Mouse (Mus musculus) left cerebral cortex, adult 8-10 months (tissue): ENCODE results near the gene Gm21988. TPM values are rescaled to one million over a fixed set of nuclear protein-coding genes. Genes with fewer than 3 reads are reported as not detected.
A peak's percentile ranks its signal among the peaks of the same experiment; 100 is the strongest.

Source experiments
- DNase-seq, 2 experiments: peaks; one replicate each; pipeline ENCODE4 v3.0.0; 2022; ENCODE audit warnings: low spot score in 2 of 2
- total RNA-seq, 4 experiments: library from RNA; stranded (reverse); gene quantifications; 2 replicates each; pipeline ENCODE4 v1.2.4; 2022

The Gm21988 gene
- total RNA-seq, 4 experiments from 2014 or later: 3.2 to 5.1 (median 3.8) TPM

DNA sequence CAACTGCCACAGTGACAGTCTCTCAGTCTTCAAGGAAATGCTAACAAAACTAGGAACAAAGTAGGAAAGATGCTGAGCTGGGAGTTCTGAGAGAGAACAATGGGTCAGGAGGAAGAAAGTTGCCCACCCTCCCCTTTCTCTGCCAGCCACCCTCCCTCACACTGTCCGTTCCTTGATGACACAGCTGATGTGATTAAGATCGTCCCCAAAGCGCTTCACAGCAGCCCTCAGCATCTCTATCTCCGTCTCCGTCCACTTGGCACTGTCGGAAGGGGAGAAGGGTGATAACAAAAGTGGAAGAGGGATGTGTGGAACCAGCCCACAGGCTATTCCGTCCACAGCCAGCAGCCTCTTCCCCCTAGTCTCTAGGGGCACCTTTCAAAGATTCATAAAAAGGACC, 2.9 kb downstream of the Gm21988 start:
- DNase-seq: no peak

DNA sequence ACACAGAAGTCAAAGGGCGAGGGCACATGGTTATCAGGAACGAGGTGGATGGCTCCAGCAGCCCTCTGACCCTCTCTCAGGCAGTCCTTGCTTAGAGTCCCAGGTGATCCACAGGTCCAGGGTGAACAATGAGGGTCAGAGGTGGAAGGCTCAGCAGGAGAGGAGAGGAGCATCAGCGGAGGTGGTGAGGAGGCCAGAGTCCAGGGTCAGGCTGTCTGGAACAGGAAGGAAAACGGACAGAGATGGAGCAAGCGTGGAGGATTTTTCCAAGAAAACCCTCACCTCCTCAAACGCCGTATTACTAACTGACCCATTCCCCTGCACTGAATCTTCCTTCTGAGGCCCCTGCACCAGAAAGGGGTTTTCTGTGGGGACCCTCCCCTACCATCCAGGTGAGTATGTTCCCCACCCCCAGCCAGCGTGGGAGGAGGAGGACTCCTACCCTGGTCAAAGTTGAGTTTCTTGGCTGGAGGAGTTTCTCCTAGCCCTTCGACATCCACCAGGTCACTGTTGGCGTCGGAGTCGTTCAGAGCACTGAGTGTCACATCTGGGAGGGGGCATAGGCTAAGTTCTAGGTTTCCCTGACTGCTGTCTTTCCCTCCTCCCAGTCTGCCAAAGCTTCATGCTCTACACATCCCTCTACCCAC, 4.3 kb downstream of the Gm21988 start:
- no peak for DNase-seq

DNA sequence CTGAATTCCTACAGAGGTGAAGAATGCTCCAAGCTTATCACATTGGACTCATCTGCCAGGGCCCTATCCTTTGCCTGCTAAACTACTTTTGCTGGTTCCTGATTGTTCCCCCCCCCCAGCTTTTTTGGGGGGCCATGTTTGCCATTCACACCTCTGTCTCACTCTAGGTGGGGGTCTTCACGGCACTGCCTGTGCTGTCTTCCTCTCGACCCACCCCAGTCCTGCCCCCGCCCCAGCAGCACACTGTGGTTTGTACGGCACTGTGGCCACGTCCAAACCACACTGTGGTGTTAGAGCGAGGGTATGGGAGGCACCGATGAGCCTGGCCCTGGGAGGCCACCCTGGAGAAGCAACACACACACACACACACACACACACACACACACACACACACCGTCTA, 5.1 kb downstream of the Gm21988 start:
- no peak for DNase-seq

DNA sequence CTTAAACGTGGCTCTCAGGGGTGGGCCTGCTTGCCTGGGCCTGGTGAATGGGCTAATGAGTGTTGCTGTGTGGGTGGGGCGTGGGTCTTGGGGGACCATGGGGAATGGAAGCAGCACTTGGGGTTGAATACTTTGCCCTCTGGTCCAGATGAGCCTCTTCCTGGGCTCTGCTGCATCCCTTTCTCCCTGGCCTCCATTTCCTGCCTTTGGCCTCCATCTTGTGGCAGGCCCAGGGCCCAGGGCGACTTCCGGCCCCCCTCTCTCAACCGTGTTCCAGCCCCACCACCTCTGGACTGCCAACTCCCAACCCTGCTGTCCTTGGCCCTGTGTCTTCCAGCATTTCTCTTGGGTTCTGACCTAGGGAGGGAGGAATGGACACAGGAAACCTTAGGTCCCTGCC, 5.6 kb downstream of the Gm21988 start:
- no peak for DNase-seq

DNA sequence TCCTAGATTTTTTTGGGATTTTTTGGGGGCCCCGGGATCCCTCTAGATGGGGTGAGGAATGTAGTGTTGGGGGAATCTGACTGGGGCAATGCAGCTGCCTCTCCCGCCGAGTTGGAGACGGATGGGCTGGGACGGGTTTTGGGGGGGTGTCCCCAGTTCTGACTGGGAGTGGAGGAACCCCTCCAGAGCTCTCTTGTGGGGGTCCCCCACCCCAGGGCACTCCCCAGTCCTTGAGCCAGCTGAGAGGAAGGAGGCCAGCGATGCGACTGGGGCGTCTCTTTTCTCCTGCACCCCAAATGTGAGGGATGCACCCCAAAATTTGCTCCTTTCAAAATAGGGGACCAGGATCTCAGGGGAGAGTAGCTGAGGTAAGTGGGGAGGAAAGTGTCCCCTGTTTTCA, 6.6 kb downstream of the Gm21988 start:
- DNase-seq: no peak

DNA sequence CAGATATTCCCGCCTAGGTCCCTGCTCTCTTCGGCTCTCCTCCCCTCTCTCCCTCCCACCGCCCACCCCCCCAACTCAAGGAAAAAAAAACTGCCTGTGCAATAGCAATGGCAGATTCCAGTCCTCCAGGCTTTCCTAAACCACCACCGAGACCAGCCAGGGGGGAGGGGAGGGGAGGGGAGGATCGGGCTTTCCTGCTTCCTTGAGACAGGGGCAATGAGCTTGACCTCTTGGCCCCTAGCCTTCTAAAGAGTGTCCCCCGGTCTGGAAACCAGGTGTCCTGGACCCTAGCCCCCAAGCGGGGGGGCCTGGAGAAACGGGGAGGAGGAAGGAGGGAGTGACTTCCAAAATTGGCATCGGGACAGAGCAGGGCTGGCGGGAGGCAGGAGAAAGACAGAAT, 7.1 kb downstream of the Gm21988 start:
- peak in 1 of 2 experiments; percentile 44 for DNase-seq

DNA sequence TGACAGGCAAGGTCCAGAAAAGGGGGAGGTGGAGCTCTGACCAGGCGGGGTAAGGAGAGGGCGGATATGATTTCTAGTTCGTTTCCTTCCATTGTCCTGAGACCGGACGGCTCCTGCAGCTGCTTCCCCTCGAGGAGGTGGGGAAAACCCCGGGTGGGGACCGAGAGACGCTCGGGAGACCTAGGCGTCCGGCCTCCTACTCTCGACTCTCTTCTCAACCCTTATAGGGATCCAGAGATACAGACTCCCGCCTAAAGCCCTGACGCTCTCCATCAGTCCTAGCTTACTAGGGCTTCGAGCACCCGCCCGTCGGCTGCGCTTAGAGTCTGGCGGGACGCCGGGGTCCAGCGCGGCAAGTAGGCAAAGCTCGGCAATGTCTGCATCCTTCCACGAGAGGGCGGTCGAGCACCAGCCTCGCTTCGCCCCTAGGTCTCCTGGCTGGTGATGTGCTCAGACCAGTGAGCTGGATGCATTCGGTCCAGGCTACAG, 9.3 kb downstream of the Gm21988 start:
- peak in 1 of 2 experiments; percentile 34 for DNase-seq

DNA sequence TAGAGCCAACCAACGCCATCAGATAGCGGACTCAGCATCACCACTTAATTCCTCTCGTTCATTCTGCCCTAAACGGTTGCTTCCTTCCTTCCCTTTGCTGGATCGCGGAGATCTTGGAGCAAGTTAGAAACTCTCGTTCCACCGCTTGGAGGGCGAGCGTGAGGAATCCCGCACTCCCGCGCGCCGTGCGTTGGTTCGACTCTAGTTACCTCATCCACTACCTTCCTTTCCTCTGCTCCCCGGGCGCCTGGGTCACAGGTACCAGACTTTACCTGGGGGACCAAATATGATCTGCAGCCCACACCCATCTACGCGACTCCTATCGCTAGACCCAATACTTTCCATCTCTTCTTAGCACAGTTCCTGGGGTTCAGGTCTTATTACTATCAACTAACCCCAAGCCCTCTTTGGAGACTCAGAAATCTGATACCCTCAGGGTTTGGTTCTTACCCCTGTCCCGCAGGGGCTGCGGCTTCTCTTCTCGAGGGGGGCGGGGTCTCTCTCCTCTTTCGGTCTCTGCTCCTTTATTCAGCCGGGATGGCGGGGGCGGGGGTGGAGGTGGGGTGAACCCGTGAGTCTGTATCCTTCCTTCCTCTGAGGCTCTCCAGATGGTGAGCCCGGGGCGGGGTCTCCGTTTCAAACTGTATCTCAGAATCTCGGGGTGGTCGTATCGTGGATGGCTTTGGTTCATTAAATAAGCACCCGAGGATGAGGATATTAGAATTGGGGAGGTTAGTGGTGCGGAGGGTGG, 10.2 kb downstream of the Gm21988 start, which contains the start of gene Bcl6b:
Gene Bcl6b (minus strand): TSS at position 539 of the 751 bp plus-strand sequence.
- no peak for DNase-seq

DNA sequence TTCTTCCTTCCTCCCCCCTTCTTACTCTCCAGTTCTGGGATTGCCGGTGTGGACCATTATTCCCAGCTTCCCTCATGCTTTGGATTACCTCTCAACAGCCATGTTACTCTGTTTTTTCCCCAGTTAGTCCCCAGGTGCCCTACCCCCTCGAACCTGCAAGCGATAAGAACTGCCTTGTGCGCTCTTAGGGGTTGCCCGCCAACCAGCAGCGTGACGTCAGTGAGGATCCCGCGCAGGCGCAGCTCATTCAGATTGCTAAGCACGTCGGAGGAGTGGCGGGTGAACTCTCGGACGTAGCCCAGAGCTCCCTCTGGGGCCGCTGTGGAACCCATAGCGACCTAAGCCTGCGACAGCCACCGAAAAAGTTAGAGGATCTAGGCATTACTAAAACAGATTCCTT, 10.8 kb downstream of the Gm21988 start:
- peak in 1 of 2 experiments; percentile 62 for DNase-seq

DNA sequence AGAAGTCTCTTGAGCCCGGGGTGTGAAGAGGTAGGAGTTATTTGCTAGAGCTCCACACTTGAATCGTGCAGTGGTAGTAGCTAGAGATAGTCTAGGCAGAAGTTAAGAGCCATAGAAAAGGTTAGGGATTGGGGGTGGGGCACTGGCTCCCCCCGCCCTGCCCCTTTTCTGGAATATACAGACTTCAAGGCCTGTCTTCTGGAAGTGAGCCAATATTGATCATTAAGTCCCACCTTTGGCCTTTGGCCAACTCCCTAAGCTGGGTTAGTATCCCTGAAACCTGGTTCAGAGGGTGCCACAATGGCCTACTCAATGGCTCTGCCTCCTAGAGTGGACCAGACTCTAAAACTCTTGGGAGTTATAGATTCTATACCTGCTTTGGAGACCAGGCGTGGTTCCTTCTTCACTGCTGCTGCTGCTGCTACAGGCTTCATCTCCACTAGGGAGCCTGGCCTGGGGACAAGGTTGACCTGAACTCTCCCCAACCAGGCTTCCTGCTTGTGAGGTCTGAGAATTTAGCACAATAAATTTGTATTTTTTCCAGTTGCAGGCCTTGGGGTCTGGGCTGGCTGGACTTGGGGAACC, 11.9 kb downstream of the Gm21988 start:
- DNase-seq: no peak

DNA sequence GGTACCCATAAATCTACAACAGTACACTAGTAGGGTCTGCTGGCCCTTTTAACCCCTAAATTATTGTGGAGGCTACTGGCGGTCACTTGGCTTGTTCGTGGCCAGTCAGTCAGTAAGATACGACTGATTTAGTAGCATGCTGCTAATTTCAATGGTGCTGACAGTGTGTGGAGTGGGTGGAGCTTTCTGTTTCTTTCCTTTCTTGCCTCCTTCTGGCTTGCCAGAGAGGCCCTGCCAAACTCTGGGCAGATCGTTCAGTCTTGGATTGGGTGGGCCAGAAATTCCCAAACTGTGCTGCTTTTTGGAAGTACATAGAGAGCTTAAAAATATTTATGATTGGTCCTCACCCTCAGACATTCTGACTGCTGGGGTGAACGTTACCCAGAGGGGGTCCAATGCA, 12.5 kb downstream of the Gm21988 start:
- DNase-seq: peak in 1 of 2 experiments; percentile 43

DNA sequence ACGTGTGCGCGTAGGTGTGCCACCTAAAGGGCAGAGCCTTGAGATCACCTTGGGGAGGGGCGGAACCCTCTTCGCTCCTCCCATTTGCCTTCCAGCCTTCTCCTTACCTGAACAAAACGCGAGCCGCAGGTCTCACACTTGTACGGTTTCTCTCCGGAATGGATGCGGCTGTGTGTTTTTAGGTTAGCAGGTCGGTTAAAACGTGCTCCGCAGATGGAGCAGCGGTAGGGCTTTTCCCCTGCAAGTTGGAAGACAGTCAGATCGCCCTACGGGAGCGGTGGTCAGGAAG, 13.1 kb downstream of the Gm21988 start:
- no peak for DNase-seq

DNA sequence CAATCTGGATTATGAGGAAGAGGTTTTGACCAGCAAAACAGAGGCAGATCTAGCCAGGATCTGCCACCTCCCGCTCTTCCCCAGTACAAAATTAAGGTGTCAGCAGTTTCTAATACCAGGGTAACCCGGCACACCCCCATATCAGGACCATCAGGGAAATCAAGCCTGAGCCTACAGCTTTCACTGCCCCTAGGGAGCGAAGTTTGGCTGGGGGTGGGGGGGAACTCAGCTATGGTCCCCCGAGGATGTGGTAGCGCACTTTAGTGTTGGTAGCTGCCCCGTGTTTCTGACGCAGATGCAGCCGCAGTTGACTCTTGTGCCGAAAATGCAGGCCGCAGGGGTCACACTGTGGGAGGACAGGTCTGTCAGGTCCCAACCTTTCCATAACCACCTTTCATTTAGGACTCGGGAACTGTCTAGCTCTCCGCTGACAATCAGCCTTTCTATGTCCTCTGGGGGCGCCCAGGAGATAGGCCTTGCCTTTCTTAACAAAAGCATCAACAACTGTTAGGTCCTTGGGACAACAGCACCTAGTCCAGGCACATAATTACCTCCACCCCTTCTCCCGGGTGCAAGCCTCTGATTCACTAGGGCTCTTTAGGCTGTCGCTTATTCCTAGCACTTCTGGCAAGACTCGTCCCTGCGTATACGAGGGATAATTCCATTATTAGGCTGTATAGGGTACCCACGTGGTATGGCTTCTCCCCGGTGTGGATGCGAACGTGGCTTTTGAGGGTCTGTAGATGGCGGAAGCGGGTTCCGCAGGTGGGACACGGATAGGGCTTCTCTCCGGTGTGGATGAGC, 13.6 kb downstream of the Gm21988 start:
- no peak for DNase-seq

DNA sequence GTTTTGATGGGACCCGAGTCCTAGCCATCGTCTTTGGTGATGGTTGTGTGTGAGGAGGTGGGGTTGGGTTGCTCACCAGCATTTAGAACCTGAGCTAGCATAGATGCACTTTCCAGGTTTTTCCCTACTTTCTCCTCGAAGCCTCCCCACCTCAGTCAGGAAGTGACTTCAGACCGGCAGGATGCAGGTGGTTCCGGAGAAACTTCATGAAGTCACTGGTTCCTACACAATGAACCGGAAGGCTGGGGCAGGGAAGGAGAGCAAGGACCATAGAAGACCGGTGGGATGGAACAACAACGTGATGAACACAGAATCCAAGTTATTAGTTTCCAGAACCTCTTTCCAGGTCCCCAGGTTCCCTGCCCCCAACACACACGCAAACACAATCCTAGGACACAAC, 15.9 kb downstream of the Gm21988 start:
- DNase-seq: no peak

DNA sequence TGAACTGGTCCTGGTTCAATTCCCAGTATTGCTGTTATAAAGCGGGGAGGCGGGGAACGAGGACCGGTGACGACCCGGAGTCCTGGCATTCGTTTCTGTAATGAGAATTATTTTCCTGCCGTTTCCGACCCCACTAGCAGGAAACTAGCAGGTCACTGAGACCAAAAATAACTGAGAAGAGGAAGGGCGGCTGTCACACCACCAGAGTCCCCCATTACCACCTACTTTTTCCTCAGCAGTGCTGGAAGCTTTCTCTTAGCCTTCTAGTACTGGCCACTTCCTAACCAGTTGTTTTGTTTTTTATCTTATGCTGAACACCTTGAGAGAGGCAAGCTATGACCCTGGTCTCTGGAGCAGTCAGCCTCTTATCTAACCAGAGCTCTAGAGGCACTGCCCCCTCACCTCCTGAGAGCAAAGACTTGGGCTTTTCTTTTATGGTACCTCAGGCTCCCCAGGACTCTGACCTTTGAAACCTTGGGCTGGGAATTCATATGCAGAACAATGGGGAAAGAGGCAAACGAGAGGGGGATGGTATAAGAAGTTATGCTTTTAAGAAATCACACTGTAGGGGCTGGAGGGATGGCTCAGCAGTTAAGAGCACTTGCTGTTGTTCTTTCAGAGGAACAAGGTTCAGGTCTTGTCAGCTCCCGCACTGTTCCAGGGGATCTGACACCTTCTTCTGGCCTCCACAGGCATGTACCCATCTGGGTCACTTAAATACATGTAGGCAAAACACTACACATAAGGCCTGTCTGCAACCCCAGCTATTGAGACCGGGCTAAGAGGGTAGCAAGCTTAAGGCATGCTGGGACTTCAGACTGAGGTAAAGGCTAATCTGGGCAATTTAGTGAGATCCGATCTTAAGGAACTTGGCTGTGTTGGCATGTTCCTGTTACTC, 17.8 kb downstream of the Gm21988 start:
- no peak for DNase-seq

DNA sequence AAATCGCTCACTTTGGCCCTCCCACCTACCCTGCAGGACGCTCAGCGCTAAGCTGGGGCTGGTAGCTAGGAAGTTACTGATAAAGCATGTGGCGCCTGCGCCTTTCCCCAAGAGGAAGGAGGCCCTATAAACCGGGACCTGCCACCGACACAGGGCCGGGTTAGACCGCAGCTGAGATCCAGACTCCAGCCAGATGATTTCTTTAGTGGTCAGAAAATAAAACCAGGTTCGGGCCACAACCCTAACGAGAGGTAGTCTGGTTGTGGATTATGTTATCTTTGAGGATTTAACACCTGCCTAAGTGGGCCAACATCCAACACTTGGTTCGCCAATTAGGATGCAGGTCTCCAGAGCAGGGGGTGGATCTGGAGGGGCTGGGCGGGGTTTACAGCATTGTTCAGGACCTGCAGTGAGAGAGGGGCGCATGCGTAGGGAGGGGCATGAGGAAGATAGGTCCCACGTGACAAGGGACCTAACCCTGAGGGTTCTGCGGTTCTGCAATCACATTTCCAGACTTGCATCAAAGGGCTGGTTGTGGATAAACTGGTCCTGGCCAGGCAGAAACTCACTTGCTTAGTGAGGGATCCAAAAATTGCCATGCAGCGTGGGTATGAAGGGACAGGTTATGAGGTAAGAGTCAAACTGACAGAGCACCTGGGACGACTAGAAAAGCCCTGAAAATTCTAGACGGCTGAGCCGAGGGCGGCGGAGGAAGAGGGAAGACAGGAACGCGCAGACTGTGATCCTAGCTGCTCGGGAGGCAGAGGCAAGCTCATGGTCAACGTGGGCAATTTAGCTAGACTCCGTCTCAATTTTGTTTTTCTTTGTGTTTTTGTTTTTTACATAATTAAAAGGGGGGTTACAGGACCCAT, 18.7 kb downstream of the Gm21988 start, which contains the start of gene Slc16a13:
Gene Slc16a13 (minus strand): TSS at position 334 of the 872 bp plus-strand sequence.
- DNase-seq: peak; percentile 84 to 97

DNA sequence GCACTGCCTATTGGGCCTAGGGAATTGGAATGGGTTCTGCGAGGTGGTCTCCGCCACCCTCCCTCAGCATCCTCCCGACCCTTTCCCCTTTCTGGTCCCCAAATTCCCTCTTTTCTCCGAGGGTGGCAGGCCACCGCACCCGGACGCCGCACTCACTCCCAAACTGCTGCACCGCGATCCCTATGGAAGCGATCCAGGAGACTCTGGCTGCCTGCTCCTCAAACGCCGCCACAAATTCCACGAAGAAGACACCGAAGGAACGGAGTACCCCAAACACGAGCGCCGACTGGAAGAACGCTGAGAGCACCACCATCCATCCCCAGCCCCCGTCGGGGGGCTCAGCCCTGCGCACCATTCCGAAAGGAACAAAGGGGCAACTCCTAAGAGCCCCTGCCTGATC, 19.3 kb downstream of the Gm21988 start:
- peak in 1 of 2 experiments; percentile 34 for DNase-seq

DNA sequence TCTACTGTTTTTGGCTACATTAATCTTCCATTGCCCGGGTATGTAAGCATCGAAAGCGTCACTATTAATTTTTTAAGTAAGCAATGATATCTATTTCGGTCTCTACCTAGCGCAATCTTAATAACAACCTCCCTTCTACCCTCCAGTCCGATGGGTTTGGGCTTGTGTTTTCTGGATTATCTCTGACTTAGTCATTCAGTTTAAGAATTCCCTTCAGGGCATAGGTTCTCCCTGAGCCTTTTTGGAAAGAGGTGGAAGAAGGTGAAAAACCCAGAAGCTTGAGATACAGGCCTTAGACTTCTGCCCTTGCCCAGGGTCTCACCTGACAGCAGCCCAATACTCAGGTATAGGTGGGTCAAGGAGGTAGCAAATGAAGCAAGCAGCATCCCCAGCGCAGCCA, 19.8 kb downstream of the Gm21988 start:
- DNase-seq: no peak

DNA sequence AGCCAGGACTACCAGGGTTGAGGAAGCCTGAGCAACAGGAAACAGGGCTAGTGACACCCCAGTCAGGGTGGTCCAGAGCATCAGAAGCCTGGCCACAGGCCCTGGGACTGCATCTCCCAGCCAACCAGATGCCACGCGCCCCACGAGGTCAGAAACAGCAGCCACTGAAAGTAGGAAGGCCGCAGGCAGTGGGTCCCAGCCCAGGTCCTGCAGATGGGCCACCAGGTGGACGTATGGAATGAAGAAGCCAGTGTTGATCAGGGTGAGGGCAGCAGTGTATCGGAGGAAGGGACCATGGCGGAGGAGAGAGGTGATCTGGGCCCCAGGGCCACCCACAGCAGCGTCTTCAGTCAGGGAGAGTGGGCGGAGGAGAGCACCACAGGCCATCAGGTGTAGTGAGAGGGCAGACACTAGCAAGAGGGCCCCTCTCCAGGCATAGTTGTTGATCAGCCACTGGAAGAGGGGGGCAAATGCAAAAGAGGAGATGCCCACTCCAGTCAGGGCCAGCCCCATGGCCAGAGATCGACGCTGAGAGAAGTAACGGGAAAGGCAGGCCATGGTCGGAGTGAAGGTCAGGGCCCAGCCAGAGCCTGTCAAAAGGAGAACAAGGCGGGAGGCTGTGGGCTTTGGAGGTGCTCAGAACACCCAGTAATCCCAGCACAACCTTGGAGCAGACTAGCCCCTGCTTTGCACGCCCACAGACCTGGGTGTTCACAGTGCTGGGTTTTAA, 20.7 kb downstream of the Gm21988 start:
- DNase-seq: no peak
